Mouse (Mus musculus): ENCODE data around the gene Capza2.

GRCm38 (mm10) chr6:17657308-17657707 lies 21.3 kb downstream of the Capza2 start:
- TF ChIP-seq CEBPB (IDR thresholded peaks at IDR 0.05; ENCODE audit: low read depth) (no peak), FOSL1 (IDR thresholded peaks at IDR 0.05; ENCODE audit: insufficient read depth, low read length, poor library complexity, severe bottlenecking) (no peak), MYOG (IDR thresholded peaks at IDR 0.05; ENCODE audit: control insufficient read depth, extremely low read depth, insufficient read length) (no peak), CTCF (IDR thresholded peaks at IDR 0.05; ENCODE audit: control insufficient read depth, insufficient read depth, insufficient read length) (no peak)

Data from C2C12 (cell line).